Comparison of ENCODE assay signal across 20 mouse cellular contexts in the genomic region with DNA sequence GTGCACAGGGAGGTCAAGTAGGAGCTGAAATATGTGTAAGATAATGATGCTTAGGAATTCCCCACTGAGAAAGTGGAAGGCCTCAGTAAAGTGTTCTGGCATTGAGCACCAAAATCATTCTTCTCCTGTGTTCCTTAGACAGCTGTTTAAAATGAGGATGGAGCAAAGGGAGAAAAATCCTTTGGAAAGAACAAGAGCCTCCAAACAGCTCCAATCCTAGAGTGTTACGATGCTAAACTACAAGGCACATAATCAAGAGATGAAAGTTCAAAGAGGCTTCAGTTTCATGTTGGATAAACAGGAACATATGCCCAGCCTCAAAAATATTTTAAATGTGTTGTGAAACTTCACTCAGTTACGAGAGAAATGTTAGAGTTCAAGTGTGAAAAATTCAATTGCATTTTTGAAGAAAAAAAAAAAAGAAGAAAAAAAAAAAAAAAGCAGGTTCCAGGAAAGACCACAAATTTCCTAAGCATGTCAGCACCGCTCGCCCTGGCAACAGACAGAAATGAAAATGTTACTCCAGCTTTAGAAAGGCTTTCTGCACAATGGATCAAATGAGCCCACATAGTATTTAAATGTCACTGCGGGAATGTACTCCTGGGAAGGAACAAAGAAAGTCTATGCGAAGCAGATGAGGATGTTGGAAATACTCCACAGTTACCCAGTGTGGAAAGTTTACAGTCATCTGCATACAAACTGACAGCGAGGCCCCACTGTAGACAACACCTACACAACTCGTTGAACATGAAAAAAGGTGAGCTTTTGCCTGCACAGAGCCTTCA.
DNase-seq lines count a peak whose midpoint lies in the region; ATAC-seq lines count a peak whose summit lies in the region.
"Had no signal": no experiment of that assay in that cellular context is flagged by ENCODE, and none has a peak within 500 bp of the region (broad histone marks: within the 10 kb centered on the region; RNA-seq: fewer than 3 reads in every experiment).

No protein-coding gene starts in this region.

- peak; percentile 6 for DNase-seq in layer of hippocampus, adult 11-12 months (ENCODE audit: low spot score)
- DNase-seq in layer of hippocampus, postnatal 10 days (ENCODE audit: low spot score in 2 of 2), result no peak
- DNase-seq in right cerebral cortex, postnatal 25 days, result peak; percentile 7
- no peak for DNase-seq in right cerebral cortex, postnatal 4 days
- peak; percentile 73 for DNase-seq in embryonic facial prominence, embryonic 14.5 days (ENCODE audit: low spot score)
- no peak for DNase-seq in heart, adult 18-20 months
- DNase-seq: adrenal gland, adult 2 months; cerebellum, adult 11 months; cerebellum, postnatal 14 days; gastrocnemius, postnatal 25 days; heart, postnatal 14 days; lung, adult 2 months; lung, postnatal 4 days had no signal

- H3K9me3 ChIP-seq in embryonic facial prominence, embryonic 14.5 days (ENCODE audit: control insufficient read depth, low read length), result no peaks in the 10 kb centered on the region
- H3K9me3 ChIP-seq: forebrain, embryonic 15.5 days; intestine, embryonic 15.5 days; midbrain, embryonic 12.5 days had no signal

- H3K9ac ChIP-seq in embryonic facial prominence, embryonic 14.5 days (ENCODE audit: low read depth, low read length), result no peak overlapping the region
- H3K9ac ChIP-seq: forebrain, embryonic 15.5 days; hindbrain, embryonic 14.5 days; intestine, embryonic 15.5 days; midbrain, embryonic 12.5 days had no signal

- WGBS in embryonic facial prominence, embryonic 14.5 days, result 31% methylated on average over 8 of the region's 8 CpGs

- H3K27me3 ChIP-seq in embryonic facial prominence, embryonic 14.5 days (replicated peaks; ENCODE audit: control insufficient read depth, insufficient read depth, low read length), result no peaks in the 10 kb centered on the region
- H3K27me3 ChIP-seq: forebrain, embryonic 15.5 days; intestine, embryonic 15.5 days; midbrain, embryonic 12.5 days had no signal

- H3K4me3 ChIP-seq in embryonic facial prominence, embryonic 14.5 days (ENCODE audit: low read depth, low read length), result no peak overlapping the region
- H3K4me3 ChIP-seq: forebrain, embryonic 15.5 days; intestine, embryonic 15.5 days; midbrain, embryonic 12.5 days had no signal

- ATAC-seq in embryonic facial prominence, embryonic 14.5 days (ENCODE audit: low read depth), result peak; percentile 57
- no peak for ATAC-seq in CD4-positive, CD25-positive, alpha-beta regulatory T cell, adult 4 months
- ATAC-seq: forebrain, embryonic 15.5 days; intestine, embryonic 15.5 days had no signal

- no peak overlapping the region for H3K4me2 ChIP-seq in embryonic facial prominence, embryonic 14.5 days (ENCODE audit: low read depth, low read length)
- H3K4me2 ChIP-seq: forebrain, embryonic 15.5 days; hindbrain, embryonic 14.5 days; intestine, embryonic 15.5 days; liver, embryonic 11.5 days; midbrain, embryonic 12.5 days had no signal

- H3K36me3 ChIP-seq in embryonic facial prominence, embryonic 14.5 days (ENCODE audit: control insufficient read depth, insufficient read depth, low read length), result no peaks in the 10 kb centered on the region
- H3K36me3 ChIP-seq: forebrain, embryonic 15.5 days; G1E; intestine, embryonic 15.5 days; midbrain, embryonic 12.5 days had no signal

- H3K27ac ChIP-seq in embryonic facial prominence, embryonic 14.5 days (replicated peaks; ENCODE audit: low read depth, low read length), result peak overlapping the region; percentile 58
- H3K27ac ChIP-seq: forebrain, embryonic 15.5 days; hindbrain, embryonic 14.5 days; intestine, embryonic 15.5 days; midbrain, embryonic 12.5 days had no signal

- peaks cover 5% of the 10 kb centered on the region; the same call in 1 of the 2 replicates for H3K4me1 ChIP-seq in embryonic facial prominence, embryonic 14.5 days (ENCODE audit: control insufficient read depth, insufficient read depth, low read length)
- H3K4me1 ChIP-seq: intestine, embryonic 15.5 days; midbrain, embryonic 12.5 days had no signal

Comparison
In these comparisons a context has a peak if more than half of its experiments do, and no peak if none do; other contexts are left out.
1. DNase-seq: peak in layer of hippocampus, adult 11-12 months (single experiment), right cerebral cortex, postnatal 25 days (single experiment) and embryonic facial prominence, embryonic 14.5 days (single experiment); none in layer of hippocampus, postnatal 10 days (0 of 2), right cerebral cortex, postnatal 4 days (single experiment) and heart, adult 18-20 months (0 of 2).